Mouse (Mus musculus) A20 (cell line): Measurements from ENCODE around the gene Mkrn2.

Experiments
- DNase-seq: peaks from one replicate; pipeline ENCODE4 v3.0.0-alpha.2; 2011; ENCODE audit warnings: low read depth, low spot score

Mkrn2 gene

GRCm38 (mm10) chr6:115601715-115602523, at the start of gene Mkrn2:
Gene Mkrn2, plus strand, starts transcription at chr6:115601902.
- peak; percentile 90 for DNase-seq

GRCm38 (mm10) chr6:115555485-115555884, 46.2 kb upstream of the Mkrn2 start:
- DNase-seq: no peak

GRCm38 (mm10) chr6:115558176-115558575, 43.5 kb upstream of the Mkrn2 start:
- no peak for DNase-seq

GRCm38 (mm10) chr6:115559651-115560632, 41.8 kb upstream of the Mkrn2 start:
- no peak for DNase-seq

- DNase-seq: no peak
Observed at GRCm38 (mm10) chr6:115565479-115566045, 36.1 kb upstream of the Mkrn2 start.

- DNase-seq: no peak
Observed at GRCm38 (mm10) chr6:115574171-115574570, 27.5 kb upstream of the Mkrn2 start.

- no peak for DNase-seq
Observed at GRCm38 (mm10) chr6:115577407-115577806, 24.3 kb upstream of the Mkrn2 start.

GRCm38 (mm10) chr6:115577941-115578340, 23.8 kb upstream of the Mkrn2 start:
- DNase-seq: no peak

- no peak for DNase-seq
Observed at GRCm38 (mm10) chr6:115580810-115581209, 20.9 kb upstream of the Mkrn2 start.

- no peak for DNase-seq
Observed at GRCm38 (mm10) chr6:115582328-115583115, 19.2 kb upstream of the Mkrn2 start.

GRCm38 (mm10) chr6:115583430-115584125, 18.1 kb upstream of the Mkrn2 start:
- no peak for DNase-seq

- no peak for DNase-seq
Observed at GRCm38 (mm10) chr6:115584176-115584575, 17.5 kb upstream of the Mkrn2 start.

- DNase-seq: no peak
Observed at GRCm38 (mm10) chr6:115586321-115586720, 15.4 kb upstream of the Mkrn2 start.

GRCm38 (mm10) chr6:115591692-115592359, 9.9 kb upstream of the Mkrn2 start:
- no peak for DNase-seq

GRCm38 (mm10) chr6:115592458-115592857, 9.2 kb upstream of the Mkrn2 start, which contains the start of gene Mkrn2os:
Gene Mkrn2os, minus strand, starts transcription at chr6:115592576.
- no peak for DNase-seq

- DNase-seq: no peak
Observed at GRCm38 (mm10) chr6:115593252-115593651, 8.4 kb upstream of the Mkrn2 start.

- no peak for DNase-seq
Observed at GRCm38 (mm10) chr6:115594463-115594862, 7.2 kb upstream of the Mkrn2 start.

- no peak for DNase-seq
Observed at GRCm38 (mm10) chr6:115595667-115596066, 6.0 kb upstream of the Mkrn2 start.

GRCm38 (mm10) chr6:115601322-115601714, 384 bp upstream of the Mkrn2 start:
- DNase-seq: no peak

- no peak for DNase-seq
Observed at GRCm38 (mm10) chr6:115606461-115606860, 4.8 kb downstream of the Mkrn2 start.
